Mouse (Mus musculus) telencephalon, adult 2 months (tissue): ENCODE results near the gene Gm3752.
"Not testable (repeated sequence)": the region's sequence is repeated elsewhere in the genome, so short reads cannot be mapped to it uniquely, and the experiment has no call there.

Experiments used
- DNase-seq: peaks from one replicate; pipeline ENCODE4 v3.0.0-alpha.2; 2011; ENCODE audit warnings: low read depth, low spot score

The Gm3752 gene

GRCm38 (mm10) chr14:7483662-7484061, at the start of gene Gm3752:
TSS of gene Gm3752 (minus strand) at chr14:7483762.
- not testable (repeated sequence) for DNase-seq

- DNase-seq: not testable (repeated sequence)
These were observed 5.2 kb upstream of the Gm3752 start for GRCm38 (mm10) chr14:7488731-7489130.

GRCm38 (mm10) chr14:7450817-7451216, 32.7 kb downstream of the Gm3752 start, which contains the start of gene Gm3755:
TSS of gene Gm3755 (minus strand) at chr14:7450917.
- DNase-seq: not testable (repeated sequence)

GRCm38 (mm10) chr14:7422496-7422895, 61.1 kb downstream of the Gm3752 start:
- DNase-seq: not testable (repeated sequence)
